Mouse (Mus musculus) liver, embryonic 11.5 days (tissue): ENCODE results near the gene Rin1. TPM values are rescaled to one million over a fixed set of nuclear protein-coding genes. Genes with fewer than 3 reads are reported as not detected.

ENCODE experiments used
- ATAC-seq: fragments of 200-750 bp; cut with Nextera tagmentation; replicated peaks from 2 replicates; pipeline ENCODE4 v1.8.0; 2017; ENCODE audit warnings: moderate number of reproducible peaks, mild to moderate bottlenecking, moderate TSS enrichment, moderate library complexity; ENCODE audit not compliant: low FRiP score
- DNase-seq: peaks from one replicate; pipeline ENCODE4 v3.0.0-alpha.2; 2017; ENCODE audit warnings: low spot score
- H3K27ac ChIP-seq: fragments of 300-500 bp; sonication (generic); 2 replicates; pipeline ENCODE4 v1.5.1; 2014; ENCODE audit warnings: mild to moderate bottlenecking, low read depth, low read length, control low read depth
- H3K27me3 ChIP-seq: fragments of 300-500 bp; sonication (generic); replicated peaks from 2 replicates; pipeline ENCODE4 v1.6.1; 2014; ENCODE audit warnings: low read length, mixed read lengths; ENCODE audit not compliant: control insufficient read depth, insufficient read depth
- H3K36me3 ChIP-seq: fragments of 300-500 bp; sonication (generic); 2 replicates; pipeline ENCODE4 v1.6.1; 2014; ENCODE audit warnings: mild to moderate bottlenecking, low read length, moderate library complexity, mixed read lengths; ENCODE audit not compliant: control insufficient read depth, insufficient read depth
- H3K4me1 ChIP-seq: fragments of 300-500 bp; sonication (generic); replicated peaks from 2 replicates; pipeline ENCODE4 v1.6.1; 2014; ENCODE audit warnings: low read length, mixed read lengths; ENCODE audit not compliant: control insufficient read depth, insufficient read depth
- H3K4me2 ChIP-seq: fragments of 300-500 bp; sonication (generic); 2 replicates; pipeline ENCODE4 v1.6.1; 2014; ENCODE audit warnings: mild to moderate bottlenecking, control low read depth, moderate library complexity
- H3K4me3 ChIP-seq: fragments of 300-500 bp; sonication (generic); 2 replicates; pipeline ENCODE4 v1.5.1; 2014; ENCODE audit warnings: low read depth, low read length, control low read depth
- H3K9ac ChIP-seq: fragments of 300-500 bp; sonication (generic); 2 replicates; pipeline ENCODE4 v1.6.1; 2014; ENCODE audit warnings: low read depth, low read length, control low read depth
- H3K9me3 ChIP-seq: fragments of 300-500 bp; sonication (generic); 2 replicates; pipeline ENCODE4 v1.6.1; 2016; ENCODE audit warnings: low read length, inconsistent platforms, mixed read lengths; ENCODE audit not compliant: control insufficient read depth
- WGBS: fragments of 180-500 bp; shearing (Covaris S2); extraction: QIAGEN DNeasy Blood & Tissue Kit; methylation state at CpG from one replicate; pipeline ENCODE4 v1.1.7; 2014; 5-methylcytosine and 5-hydroxymethylcytosine counted together
- polyA plus RNA-seq: library from polyadenylated mRNA; unstranded; fragments of >200 nt; fragmentation: Nextera tagmentation; extraction: Ambion mirVana; gene quantifications from 2 replicates; pipeline ENCODE4 v1.2.1, GENCODE M21; 2014

Rin1 gene
- polyA plus RNA-seq, 1 experiment from 2014 or later: 1.4 TPM

- Histone ChIP-seq H3K27ac (no peak overlapping the region; the same call in 1 of the 2 replicates), H3K36me3 (peaks cover 15% of the 10 kb centered on the region; the same call in 1 of the 2 replicates), H3K4me1 (no peaks in the 10 kb centered on the region), H3K9me3 (no peaks in the 10 kb centered on the region), H3K4me2 (peak overlapping the region; percentile 51), H3K27me3 (peaks cover 36% of the 10 kb centered on the region), H3K4me3 (peak overlapping the region; percentile 31), H3K9ac (0 out of 2 replicates have a peak overlapping the region, but pooled peaks have one; percentile 20)
- ATAC-seq (peak; percentile 35; the same call in 1 of the 2 replicates), DNase-seq (no peak)
- WGBS: 17% methylated on average over 17 of the region's 17 CpGs
Observed at GRCm38 (mm10) chr19:5051031-5051430, 750 bp downstream of the Rin1 start.

GRCm38 (mm10) chr19:5051515-5051914 is 1.2 kb downstream of the Rin1 start:
- Histone ChIP-seq H3K4me1 (peaks cover 2% of the 10 kb centered on the region; the same call in 1 of the 2 replicates), H3K27ac (no peak overlapping the region; the same call in 1 of the 2 replicates), H3K9ac (0 out of 2 replicates have a peak overlapping the region, but pooled peaks have one; percentile 20), H3K27me3 (peaks cover 36% of the 10 kb centered on the region), H3K9me3 (no peaks in the 10 kb centered on the region), H3K4me3 (peak overlapping the region; percentile 31; the same call in 1 of the 2 replicates), H3K36me3 (peaks cover 13% of the 10 kb centered on the region; the same call in 1 of the 2 replicates), H3K4me2 (peak overlapping the region; percentile 51)
- no peak for ATAC-seq
- DNase-seq: no peak
- WGBS: 53% methylated on average over 3 of the region's 3 CpGs

DNA sequence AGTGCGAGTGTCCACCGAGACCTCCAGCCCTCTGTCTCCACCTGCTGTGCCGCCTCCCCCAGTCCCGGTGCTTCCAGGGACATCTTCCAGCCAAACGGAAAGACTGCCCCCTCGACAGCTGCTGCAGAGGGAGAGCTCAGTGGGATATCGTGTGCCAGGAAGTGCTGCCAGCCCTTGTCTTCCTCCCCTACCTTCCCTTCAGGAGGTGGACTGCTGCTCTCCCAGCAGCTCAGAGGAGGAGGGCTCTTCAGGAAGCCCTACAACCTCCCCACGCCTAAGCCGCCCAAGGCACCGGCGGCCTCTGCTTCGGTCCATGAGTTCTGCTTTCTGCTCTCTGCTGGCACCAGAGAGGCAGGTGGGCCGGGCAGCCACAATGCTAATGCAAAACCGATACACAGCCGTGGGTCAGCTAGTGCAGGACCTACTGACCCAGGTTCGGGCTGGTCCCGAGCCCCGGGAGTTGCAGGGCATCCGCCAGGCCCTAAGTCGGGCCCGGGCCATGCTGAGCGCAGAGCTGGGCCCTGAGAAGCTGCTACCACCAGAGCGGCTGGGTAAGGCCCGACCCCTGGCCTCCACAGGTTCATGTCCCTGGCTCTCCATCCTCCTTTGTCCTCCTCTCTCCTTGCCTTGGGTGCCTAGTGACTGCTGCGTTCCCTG is 2.0 kb downstream of the Rin1 start:
- WGBS: 38% methylated on average over 25 of the region's 25 CpGs
- H3K9me3 ChIP-seq: no peaks in the 10 kb centered on the region
- no peak overlapping the region for H3K4me3 ChIP-seq
- H3K27ac ChIP-seq: no peak overlapping the region
- H3K4me2 ChIP-seq: peak overlapping the region; percentile 10; the same call in 1 of the 2 replicates
- H3K36me3 ChIP-seq: peaks cover 11% of the 10 kb centered on the region; the same call in 1 of the 2 replicates
- H3K4me1 ChIP-seq: peaks cover 7% of the 10 kb centered on the region; the same call in 1 of the 2 replicates
- no peak overlapping the region for H3K9ac ChIP-seq
- ATAC-seq (no peak), DNase-seq (no peak)
- peaks cover 36% of the 10 kb centered on the region for H3K27me3 ChIP-seq

- Histone ChIP-seq H3K27me3 (peaks cover 36% of the 10 kb centered on the region), H3K9me3 (no peaks in the 10 kb centered on the region), H3K4me1 (peaks cover 8% of the 10 kb centered on the region), H3K4me3 (no peak overlapping the region), H3K36me3 (peaks cover 8% of the 10 kb centered on the region; the same call in 1 of the 2 replicates), H3K27ac (no peak overlapping the region), H3K9ac (no peak overlapping the region), H3K4me2 (no peak overlapping the region)
- ATAC-seq: no peak
- no peak for DNase-seq
- WGBS: 66% methylated on average over 17 of the region's 17 CpGs
Observed at GRCm38 (mm10) chr19:5052853-5053252, 2.6 kb downstream of the Rin1 start.

DNA sequence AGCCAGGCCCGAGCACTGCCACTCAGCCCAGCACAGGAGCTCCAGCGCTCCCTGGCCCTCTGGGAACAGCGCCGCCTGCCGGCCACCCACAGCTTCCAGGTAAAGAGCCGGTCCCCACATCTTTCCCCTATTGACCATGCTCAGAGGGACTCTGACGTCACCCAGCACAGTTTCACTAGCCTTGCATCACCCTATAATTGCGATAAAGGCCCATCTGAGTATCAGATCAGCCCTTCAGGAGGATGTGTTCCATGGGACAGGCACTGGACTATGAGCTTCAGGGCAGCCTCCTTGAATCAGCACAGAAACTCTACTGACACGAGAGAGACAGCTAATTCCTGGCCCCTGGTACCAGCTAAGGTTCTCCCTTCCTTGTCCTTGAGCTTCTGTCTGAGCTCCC is 3.6 kb downstream of the Rin1 start:
- Histone ChIP-seq H3K27me3 (peaks cover 36% of the 10 kb centered on the region), H3K9ac (no peak overlapping the region), H3K36me3 (peaks cover 3% of the 10 kb centered on the region; the same call in 1 of the 2 replicates), H3K9me3 (no peaks in the 10 kb centered on the region), H3K27ac (no peak overlapping the region), H3K4me3 (no peak overlapping the region), H3K4me2 (no peak overlapping the region), H3K4me1 (peaks cover 18% of the 10 kb centered on the region)
- peak; percentile 63 for DNase-seq
- ATAC-seq: no peak
- WGBS: 28% methylated on average over 9 of the region's 9 CpGs

- no peak overlapping the region for H3K4me2 ChIP-seq
- 13% methylated on average over 6 of the region's 6 CpGs for WGBS
- no peak overlapping the region for H3K27ac ChIP-seq
- peaks cover 27% of the 10 kb centered on the region for H3K27me3 ChIP-seq
- DNase-seq (peak; percentile 64), ATAC-seq (no peak)
- no peaks in the 10 kb centered on the region for H3K36me3 ChIP-seq
- H3K4me1 ChIP-seq: peaks cover 40% of the 10 kb centered on the region
- H3K4me3 ChIP-seq: no peak overlapping the region
- H3K9ac ChIP-seq: no peak overlapping the region
- no peaks in the 10 kb centered on the region for H3K9me3 ChIP-seq
Observed at GRCm38 (mm10) chr19:5056251-5056650, 6.0 kb downstream of the Rin1 start.

GRCm38 (mm10) chr19:5057876-5058775 is 7.8 kb downstream of the Rin1 start:
- Histone ChIP-seq H3K4me1 (peaks cover 42% of the 10 kb centered on the region), H3K27ac (peak overlapping the region; percentile 45), H3K9me3 (no peaks in the 10 kb centered on the region), H3K4me3 (no peak overlapping the region), H3K4me2 (no peak overlapping the region), H3K36me3 (no peaks in the 10 kb centered on the region), H3K9ac (no peak overlapping the region), H3K27me3 (peaks cover 8% of the 10 kb centered on the region)
- DNase-seq (no peak), ATAC-seq (no peak)
- 29% methylated on average over 16 of the region's 16 CpGs for WGBS
